Mouse (Mus musculus): ENCODE measurements at regions not wholly inside any gene's neighbourhood (a gene's known extent, or its start where the extent isn't known, plus 50 kb on each side); places are given as distances from the start of the nearest gene placed in this dataset.

- TF ChIP-seq CTCF (IDR thresholded peaks at IDR 0.05; ENCODE audit: extremely low read depth, insufficient read depth, low read length) (no peak), POLR2A (IDR thresholded peaks at IDR 0.05; ENCODE audit: extremely low read depth, insufficient read depth, low read length) (no peak)
These were observed 94.8 kb upstream of the Hs6st1 start for GRCm38 (mm10) chr1:35973386-35973785.
